Mouse (Mus musculus): ENCODE data around the gene Cdon.
"Not testable (repeated sequence)": the region's sequence is repeated elsewhere in the genome, so short reads cannot be mapped to it uniquely, and the experiment has no call there.

Cdon gene

GRCm38 (mm10) chr9:35420805-35421719 is at the start of gene Cdon:
Gene Cdon (plus strand): TSS chr9:35421128.
- DNase-seq (ENCODE audit: low read depth, low spot score): peak; percentile 80

GRCm38 (mm10) chr9:35372324-35373101 is 48.4 kb upstream of the Cdon start:
- DNase-seq (ENCODE audit: low read depth, low spot score): peak; percentile 5

- DNase-seq (ENCODE audit: low read depth, low spot score): no peak
Measured at GRCm38 (mm10) chr9:35377916-35378315, 43.0 kb upstream of the Cdon start.

GRCm38 (mm10) chr9:35378991-35379390 is 41.9 kb upstream of the Cdon start:
- no peak for DNase-seq (ENCODE audit: low read depth, low spot score)

GRCm38 (mm10) chr9:35399896-35400295 is 21.0 kb upstream of the Cdon start:
- DNase-seq (ENCODE audit: low read depth, low spot score): no peak

- no peak for DNase-seq (ENCODE audit: low read depth, low spot score)
Measured at GRCm38 (mm10) chr9:35400398-35400797, 20.5 kb upstream of the Cdon start.

- no peak for DNase-seq (ENCODE audit: low read depth, low spot score)
Measured at GRCm38 (mm10) chr9:35400831-35401230, 20.1 kb upstream of the Cdon start.

- no peak for DNase-seq (ENCODE audit: low read depth, low spot score)
Measured at GRCm38 (mm10) chr9:35402584-35402991, 18.3 kb upstream of the Cdon start.

GRCm38 (mm10) chr9:35403490-35403889 is 17.4 kb upstream of the Cdon start:
- DNase-seq (ENCODE audit: low read depth, low spot score): no peak

GRCm38 (mm10) chr9:35405038-35405905 is 15.7 kb upstream of the Cdon start:
- no peak for DNase-seq (ENCODE audit: low read depth, low spot score)

- no peak for DNase-seq (ENCODE audit: low read depth, low spot score)
Measured at GRCm38 (mm10) chr9:35411225-35411965, 9.5 kb upstream of the Cdon start.

- no peak for DNase-seq (ENCODE audit: low read depth, low spot score)
Measured at GRCm38 (mm10) chr9:35411975-35412374, 9.0 kb upstream of the Cdon start.

GRCm38 (mm10) chr9:35421730-35422235 is 855 bp downstream of the Cdon start:
- DNase-seq (ENCODE audit: low read depth, low spot score): peak; percentile 44

- no peak for DNase-seq (ENCODE audit: low read depth, low spot score)
Measured at GRCm38 (mm10) chr9:35422405-35422941, 1.5 kb downstream of the Cdon start.

- no peak for DNase-seq (ENCODE audit: low read depth, low spot score)
Measured at GRCm38 (mm10) chr9:35423265-35423664, 2.3 kb downstream of the Cdon start.

- no peak for DNase-seq (ENCODE audit: low read depth, low spot score)
Measured at GRCm38 (mm10) chr9:35424671-35425070, 3.7 kb downstream of the Cdon start.

GRCm38 (mm10) chr9:35430476-35430875 is 9.5 kb downstream of the Cdon start:
- DNase-seq (ENCODE audit: low read depth, low spot score): no peak

GRCm38 (mm10) chr9:35431396-35431795 is 10.5 kb downstream of the Cdon start:
- peak; percentile 64 for DNase-seq (ENCODE audit: low read depth, low spot score)

GRCm38 (mm10) chr9:35432717-35433297 is 11.9 kb downstream of the Cdon start:
- not testable (repeated sequence) for DNase-seq (ENCODE audit: low read depth, low spot score)

- no peak for DNase-seq (ENCODE audit: low read depth, low spot score)
Measured at GRCm38 (mm10) chr9:35434340-35434739, 13.4 kb downstream of the Cdon start.

All from 3T3-L1 (cell line).